Mouse (Mus musculus) forebrain, embryonic 11.5 days (tissue): ENCODE measurements around the gene Gpr108. TPM values are rescaled to one million over a fixed set of nuclear protein-coding genes. Genes with fewer than 3 reads are reported as not detected.

Experiments used
- ATAC-seq: fragments of 200-750 bp; cut with Nextera tagmentation; replicated peaks from 2 replicates; pipeline ENCODE4 v1.8.0; 2017; ENCODE audit warnings: moderate TSS enrichment; ENCODE audit not compliant: low FRiP score
- DNase-seq: peaks from one replicate; pipeline ENCODE4 v3.0.0-alpha.2; 2017; ENCODE audit warnings: low spot score
- H3K27ac ChIP-seq: fragments of 300-500 bp; sonication (generic); 2 replicates; pipeline ENCODE4 v1.5.1; 2014; ENCODE audit warnings: low read depth, low read length
- H3K27me3 ChIP-seq: fragments of 300-500 bp; sonication (generic); 2 replicates; pipeline ENCODE4 v1.6.1; 2014; ENCODE audit warnings: mild to moderate bottlenecking, low read length, mixed read lengths; ENCODE audit not compliant: control insufficient read depth, insufficient read depth
- H3K36me3 ChIP-seq: fragments of 300-500 bp; sonication (generic); 2 replicates; pipeline ENCODE4 v1.6.1; 2014; ENCODE audit warnings: mild to moderate bottlenecking, low read length, moderate library complexity, mixed read lengths; ENCODE audit not compliant: control insufficient read depth, insufficient read depth
- H3K4me1 ChIP-seq: fragments of 300-500 bp; sonication (generic); replicated peaks from 2 replicates; pipeline ENCODE4 v1.6.1; 2014; ENCODE audit warnings: low read length, mixed read lengths; ENCODE audit not compliant: control insufficient read depth, insufficient read depth
- H3K4me2 ChIP-seq: fragments of 300-500 bp; sonication (generic); 2 replicates; pipeline ENCODE4 v1.6.1; 2014; ENCODE audit warnings: low read depth, mild to moderate bottlenecking, low read length, moderate library complexity, mixed read lengths; ENCODE audit not compliant: severe bottlenecking
- H3K4me3 ChIP-seq: fragments of 300-500 bp; sonication (generic); 2 replicates; pipeline ENCODE4 v1.5.1; 2014; ENCODE audit warnings: low read depth, low read length
- H3K9ac ChIP-seq: fragments of 300-500 bp; sonication (generic); 2 replicates; pipeline ENCODE4 v1.6.1; 2014; ENCODE audit warnings: low read length
- H3K9me3 ChIP-seq: fragments of 300-500 bp; sonication (generic); 2 replicates; pipeline ENCODE4 v1.6.1; 2016; ENCODE audit warnings: low read length, mixed read lengths; ENCODE audit not compliant: control insufficient read depth
- WGBS: fragments of 180-500 bp; shearing (Covaris S2); extraction: QIAGEN DNeasy Blood & Tissue Kit; methylation state at CpG from one replicate; pipeline ENCODE4 v1.1.7; 2014; 5-methylcytosine and 5-hydroxymethylcytosine counted together
- polyA plus RNA-seq: library from polyadenylated mRNA; unstranded; fragments of >200 nt; fragmentation: Nextera tagmentation; extraction: Ambion mirVana; gene quantifications from 2 replicates; pipeline ENCODE4 v1.2.1, GENCODE M21; 2014

Gpr108 gene
- polyA plus RNA-seq, 1 experiment from 2014 or later, result 22.3 TPM

GRCm38 (mm10) chr17:57231321-57231771 is 16.9 kb downstream of the Gpr108 start:
- H3K9me3 ChIP-seq, result no peaks in the 10 kb centered on the region
- H3K27ac ChIP-seq, result no peak overlapping the region
- H3K4me2 ChIP-seq, result no peak overlapping the region
- no peaks in the 10 kb centered on the region for H3K27me3 ChIP-seq
- DNase-seq, result no peak
- no peaks in the 10 kb centered on the region; the same call in 1 of the 2 replicates for H3K36me3 ChIP-seq
- no peak for ATAC-seq
- H3K9ac ChIP-seq, result no peak overlapping the region
- H3K4me3 ChIP-seq, result no peak overlapping the region
- H3K4me1 ChIP-seq, result no peaks in the 10 kb centered on the region

DNA sequence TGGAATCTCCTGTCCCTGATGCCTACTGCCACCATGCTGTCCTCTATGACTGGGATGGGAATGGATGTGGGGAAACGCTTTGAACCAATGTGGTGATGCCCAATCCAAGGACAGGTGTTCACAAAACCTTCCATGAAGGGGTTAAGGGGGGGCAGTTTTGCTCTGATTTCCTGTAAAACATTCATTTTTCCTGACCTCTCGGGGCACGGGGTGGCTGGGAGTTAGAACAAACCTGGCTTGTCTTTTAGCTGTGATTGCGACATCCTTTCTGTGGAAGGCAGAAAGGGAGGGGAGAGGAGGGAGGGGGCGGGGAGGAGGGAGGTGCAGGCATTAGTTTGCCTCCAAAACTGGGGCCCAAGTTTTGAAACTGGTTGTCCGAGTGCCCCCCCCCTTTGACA is 17.5 kb downstream of the Gpr108 start:
- Histone ChIP-seq H3K36me3 (no peaks in the 10 kb centered on the region; the same call in 1 of the 2 replicates), H3K4me3 (no peak overlapping the region), H3K27me3 (no peaks in the 10 kb centered on the region), H3K4me1 (no peaks in the 10 kb centered on the region), H3K9me3 (no peaks in the 10 kb centered on the region), H3K27ac (no peak overlapping the region), H3K9ac (no peak overlapping the region), H3K4me2 (no peak overlapping the region)
- ATAC-seq (no peak), DNase-seq (no peak)
- 74% methylated on average over 6 of the region's 6 CpGs for WGBS

DNA sequence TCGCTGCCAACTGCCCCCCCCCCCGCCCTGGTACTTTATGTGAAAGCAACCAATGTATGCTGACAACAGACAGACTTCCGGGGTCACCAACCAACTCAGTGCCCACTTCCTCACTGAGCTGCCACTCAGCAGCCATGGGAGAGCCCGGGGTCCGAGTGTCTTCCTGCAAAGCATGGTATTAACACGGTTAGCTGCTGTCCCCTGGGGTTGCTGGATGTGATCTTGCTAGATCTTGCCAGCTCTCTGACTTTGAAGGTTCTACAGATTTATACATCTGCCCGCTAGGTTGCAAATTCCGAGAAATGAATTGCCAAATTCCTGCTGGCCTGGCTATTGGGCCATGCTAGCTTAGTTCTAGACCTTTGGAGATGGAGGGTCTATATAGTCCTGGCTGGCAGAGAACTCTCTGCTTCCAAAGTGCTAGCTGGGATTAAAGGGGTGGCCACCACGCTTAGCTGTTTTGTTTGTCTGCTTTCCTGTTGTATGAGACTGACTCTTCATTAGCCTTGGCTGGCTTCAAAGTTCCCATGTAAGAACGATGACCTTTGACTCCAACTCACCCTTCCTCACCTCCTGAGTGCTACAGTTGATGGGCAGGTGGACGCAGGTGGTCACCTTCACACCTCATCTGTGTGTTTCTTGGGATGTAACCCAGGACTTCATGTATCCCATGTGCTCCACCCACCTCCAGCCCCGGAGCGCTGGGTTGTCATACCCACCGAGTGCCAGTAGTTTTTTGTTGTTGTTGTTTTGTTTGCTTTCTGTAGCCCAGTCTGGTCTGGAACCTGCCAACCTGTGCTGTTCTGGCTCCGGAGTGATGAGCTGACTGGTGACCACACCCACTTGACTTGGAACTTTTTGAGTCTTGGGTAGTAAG is 18.2 kb downstream of the Gpr108 start:
- Histone ChIP-seq H3K9ac (no peak overlapping the region), H3K27me3 (no peaks in the 10 kb centered on the region), H3K36me3 (no peaks in the 10 kb centered on the region; the same call in 1 of the 2 replicates), H3K4me1 (no peaks in the 10 kb centered on the region), H3K4me3 (no peak overlapping the region), H3K9me3 (no peaks in the 10 kb centered on the region), H3K4me2 (no peak overlapping the region), H3K27ac (no peak overlapping the region)
- DNase-seq (no peak), ATAC-seq (no peak)
- WGBS, result 84% methylated on average over 15 of the region's 15 CpGs

- H3K27me3 ChIP-seq, result no peaks in the 10 kb centered on the region
- H3K27ac ChIP-seq, result no peak overlapping the region
- no peak overlapping the region for H3K4me2 ChIP-seq
- H3K9me3 ChIP-seq, result no peaks in the 10 kb centered on the region
- no peak for ATAC-seq
- no peak for DNase-seq
- H3K36me3 ChIP-seq, result no peaks in the 10 kb centered on the region
- 89% methylated on average over 3 of the region's 3 CpGs for WGBS
- no peak overlapping the region for H3K4me3 ChIP-seq
- no peaks in the 10 kb centered on the region for H3K4me1 ChIP-seq
- H3K9ac ChIP-seq, result no peak overlapping the region
Observed at GRCm38 (mm10) chr17:57228873-57229272, 19.4 kb downstream of the Gpr108 start.

GRCm38 (mm10) chr17:57228014-57228413 is 20.2 kb downstream of the Gpr108 start, which contains the start of gene C3:
C3 (minus strand) TSS chr17:57228136.
- WGBS, result 92% methylated on average over 3 of the region's 3 CpGs

GRCm38 (mm10) chr17:57227468-57227867 is 20.8 kb downstream of the Gpr108 start:
- ATAC-seq (no peak), DNase-seq (no peak)
- Histone ChIP-seq H3K9me3 (no peaks in the 10 kb centered on the region), H3K4me1 (no peaks in the 10 kb centered on the region), H3K9ac (no peak overlapping the region), H3K4me2 (no peak overlapping the region), H3K4me3 (no peak overlapping the region), H3K27me3 (no peaks in the 10 kb centered on the region), H3K36me3 (no peaks in the 10 kb centered on the region), H3K27ac (no peak overlapping the region)
- WGBS, result 97% methylated on average over 2 of the region's 2 CpGs

More at GRCm38 (mm10) chr17:57228014-57228413, 20.2 kb downstream of the Gpr108 start, which contains the start of gene C3:
- Histone ChIP-seq H3K27me3 (no peaks in the 10 kb centered on the region), H3K9ac (no peak within 1 kb of the TSS), H3K4me3 (no peak within 1 kb of the TSS), H3K4me1 (no peaks in the 10 kb centered on the region), H3K36me3 (no peaks in the 10 kb centered on the region), H3K4me2 (no peak within 1 kb of the TSS), H3K9me3 (no peaks in the 10 kb centered on the region), H3K27ac (no peak within 1 kb of the TSS)
- ATAC-seq (no peak), DNase-seq (no peak)

GRCm38 (mm10) chr17:57223313-57223712 is 24.9 kb downstream of the Gpr108 start:
- ATAC-seq (no peak), DNase-seq (no peak)
- H3K4me1 ChIP-seq, result no peaks in the 10 kb centered on the region
- no peaks in the 10 kb centered on the region for H3K36me3 ChIP-seq
- H3K9ac ChIP-seq, result no peak overlapping the region
- H3K27me3 ChIP-seq, result no peaks in the 10 kb centered on the region
- WGBS, result 84% methylated on average over 9 of the region's 9 CpGs
- H3K27ac ChIP-seq, result no peak overlapping the region
- H3K4me3 ChIP-seq, result no peak overlapping the region
- no peak overlapping the region for H3K4me2 ChIP-seq
- H3K9me3 ChIP-seq, result no peaks in the 10 kb centered on the region

- Histone ChIP-seq H3K4me1 (no peaks in the 10 kb centered on the region), H3K9me3 (no peaks in the 10 kb centered on the region), H3K4me3 (no peak overlapping the region), H3K9ac (no peak overlapping the region), H3K27me3 (no peaks in the 10 kb centered on the region), H3K36me3 (no peaks in the 10 kb centered on the region), H3K4me2 (no peak overlapping the region), H3K27ac (no peak overlapping the region)
- WGBS, result 85% methylated on average over 4 of the region's 4 CpGs
- peak; percentile 34 for DNase-seq
- ATAC-seq, result no peak
Observed at GRCm38 (mm10) chr17:57221911-57222310, 26.3 kb downstream of the Gpr108 start.

DNA sequence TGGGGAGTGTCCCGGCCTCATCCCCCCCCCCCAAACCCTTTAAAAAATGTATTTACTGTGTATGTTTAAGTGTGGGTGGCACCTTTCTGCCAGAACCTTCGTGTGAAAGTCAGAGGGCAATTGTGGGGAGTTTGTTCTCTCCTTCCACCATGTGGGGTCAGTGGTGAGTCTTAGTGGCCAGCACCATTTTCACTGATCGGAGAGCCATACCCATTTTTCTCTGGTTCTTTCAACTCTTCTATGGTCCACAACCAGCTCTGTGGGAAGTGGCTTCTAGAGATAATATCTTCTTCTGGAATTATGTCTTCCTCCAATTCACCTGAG is 28.4 kb downstream of the Gpr108 start:
- Histone ChIP-seq H3K4me3 (no peak overlapping the region), H3K27me3 (no peaks in the 10 kb centered on the region), H3K9me3 (no peaks in the 10 kb centered on the region), H3K9ac (no peak overlapping the region), H3K4me1 (no peaks in the 10 kb centered on the region), H3K36me3 (no peaks in the 10 kb centered on the region), H3K27ac (no peak overlapping the region), H3K4me2 (no peak overlapping the region)
- DNase-seq (peak; percentile 54), ATAC-seq (no peak)
- WGBS, result 17% methylated on average over 3 of the region's 3 CpGs
